Mouse (Mus musculus) forebrain, embryonic 14.5 days (tissue): ENCODE measurements around the gene Tppp3. TPM values are rescaled to one million over a fixed set of nuclear protein-coding genes. Genes with fewer than 3 reads are reported as not detected.

Experiments used
- ATAC-seq: fragments of 200-750 bp; cut with Nextera tagmentation; 2 replicates; pipeline ENCODE4 v1.8.0; 2017; ENCODE audit warnings: mild to moderate bottlenecking, moderate library complexity
- DNase-seq: peaks from one replicate; pipeline ENCODE4 v3.0.0-alpha.2; 2015; ENCODE audit warnings: low spot score
- H3K27ac ChIP-seq: fragments of 300-500 bp; sonication (generic); 2 replicates; pipeline ENCODE4 v1.5.1; 2014; ENCODE audit warnings: low read depth, mild to moderate bottlenecking, control low read depth, low read length, moderate library complexity
- H3K27me3 ChIP-seq: fragments of 300-500 bp; sonication (generic); replicated peaks from 2 replicates; pipeline ENCODE4 v1.6.1; 2014; ENCODE audit warnings: low read length, control low read depth, mixed read lengths; ENCODE audit not compliant: control insufficient read depth, insufficient read depth
- H3K36me3 ChIP-seq: fragments of 300-500 bp; sonication (generic); 2 replicates; pipeline ENCODE4 v1.6.1; 2014; ENCODE audit warnings: low read length, control low read depth; ENCODE audit not compliant: control insufficient read depth, insufficient read depth
- H3K4me1 ChIP-seq: fragments of 300-500 bp; sonication (generic); 2 replicates; pipeline ENCODE4 v1.6.1; 2014; ENCODE audit warnings: antibody characterized with exemption, low read length, control low read depth; ENCODE audit not compliant: control insufficient read depth, insufficient read depth
- H3K4me2 ChIP-seq: fragments of 300-500 bp; sonication (generic); 2 replicates; pipeline ENCODE4 v1.6.1; 2014; ENCODE audit warnings: mild to moderate bottlenecking, control low read depth, low read length
- H3K4me3 ChIP-seq: fragments of 300-500 bp; sonication (generic); 2 replicates; pipeline ENCODE4 v1.5.1; 2014; ENCODE audit warnings: low read depth, low read length, control low read depth
- H3K9ac ChIP-seq: fragments of 300-500 bp; sonication (generic); 2 replicates; pipeline ENCODE4 v1.6.1; 2014; ENCODE audit warnings: mild to moderate bottlenecking, low read length, control low read depth, moderate library complexity
- H3K9me3 ChIP-seq: fragments of 300-500 bp; sonication (generic); replicated peaks from 2 replicates; pipeline ENCODE4 v1.6.1; 2016; ENCODE audit warnings: low read length, control low read depth, mixed read lengths; ENCODE audit not compliant: control insufficient read depth
- WGBS: fragments of 180-500 bp; shearing (Covaris S2); extraction: QIAGEN DNeasy Blood & Tissue Kit; methylation state at CpG from one replicate; pipeline ENCODE4 v1.1.7; 2014; 5-methylcytosine and 5-hydroxymethylcytosine counted together
- polyA plus RNA-seq: library from polyadenylated mRNA; unstranded; fragments of >200 nt; fragmentation: Nextera tagmentation; extraction: Ambion mirVana; gene quantifications from 2 replicates; pipeline ENCODE4 v1.2.1, GENCODE M21; 2014

Gene Tppp3
- polyA plus RNA-seq, 1 experiment from 2014 or later = 49.2 TPM

DNA sequence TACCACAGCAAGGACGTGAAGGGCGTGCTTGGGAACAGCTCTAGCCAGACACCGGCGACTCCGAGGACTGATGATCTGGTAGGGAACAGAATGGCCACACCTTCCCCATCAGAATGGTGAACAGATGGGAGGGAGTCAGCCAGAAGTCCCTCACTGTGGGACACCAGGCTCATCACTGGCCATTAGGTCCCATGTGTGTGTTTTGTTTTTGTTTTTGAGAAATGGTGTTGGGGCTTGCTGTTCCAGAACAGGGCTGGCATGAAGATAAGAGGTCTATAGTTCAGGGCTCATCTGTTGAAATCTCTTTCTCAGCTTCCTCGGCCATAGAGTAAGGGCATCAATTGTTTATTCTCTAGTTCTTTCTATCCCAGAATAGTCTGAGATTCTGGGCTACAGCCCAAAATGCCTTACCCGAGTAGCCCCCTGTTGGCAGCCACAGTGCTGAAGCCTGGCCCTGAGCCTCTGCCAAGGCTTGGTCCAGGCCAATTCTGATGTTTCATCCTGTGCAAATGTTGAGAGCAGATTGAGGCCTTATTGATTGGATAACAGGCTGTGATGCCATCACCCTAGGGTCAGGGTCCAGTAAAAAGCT, 4.5 kb downstream of the Tppp3 start:
- ATAC-seq = no peak; the same call in 1 of the 2 replicates
- peaks cover 21% of the 10 kb centered on the region for H3K4me1 ChIP-seq
- H3K27me3 ChIP-seq = no peaks in the 10 kb centered on the region
- H3K27ac ChIP-seq = peak overlapping the region; percentile 31; the same call in 1 of the 2 replicates
- WGBS = 70% methylated on average over 7 of the region's 7 CpGs
- peak; percentile 87 for DNase-seq
- no peaks in the 10 kb centered on the region for H3K36me3 ChIP-seq
- no peak overlapping the region for H3K9ac ChIP-seq
- no peaks in the 10 kb centered on the region for H3K9me3 ChIP-seq
- H3K4me2 ChIP-seq = no peak overlapping the region
- no peak overlapping the region for H3K4me3 ChIP-seq

DNA sequence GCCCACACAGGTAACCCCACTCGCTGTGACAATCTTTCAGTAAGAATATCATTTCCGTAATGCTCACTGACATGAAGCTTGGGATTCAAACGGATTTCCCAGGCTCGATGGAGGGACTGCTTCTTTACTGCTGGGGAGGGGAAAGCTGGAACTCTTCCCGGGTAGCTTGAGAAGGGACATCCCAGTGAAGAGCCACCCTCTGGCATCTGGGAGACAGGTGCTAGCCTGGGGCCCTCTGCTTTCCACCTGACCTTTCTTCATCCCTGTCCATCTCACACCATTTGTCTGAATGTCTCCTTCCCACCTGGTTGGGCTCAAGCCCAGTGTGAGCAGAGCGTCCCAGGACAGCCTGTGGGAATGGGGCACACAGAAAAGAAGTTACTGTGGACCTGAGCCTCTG, 5.1 kb downstream of the Tppp3 start:
- H3K36me3 ChIP-seq = no peaks in the 10 kb centered on the region
- no peak overlapping the region for H3K4me2 ChIP-seq
- no peak for DNase-seq
- H3K27ac ChIP-seq = peak overlapping the region; percentile 15; the same call in 1 of the 2 replicates
- H3K4me1 ChIP-seq = peaks cover 19% of the 10 kb centered on the region
- H3K27me3 ChIP-seq = no peaks in the 10 kb centered on the region
- H3K9ac ChIP-seq = no peak overlapping the region
- 77% methylated on average over 6 of the region's 6 CpGs for WGBS
- ATAC-seq = no peak
- H3K9me3 ChIP-seq = no peaks in the 10 kb centered on the region
- no peak overlapping the region for H3K4me3 ChIP-seq

DNA sequence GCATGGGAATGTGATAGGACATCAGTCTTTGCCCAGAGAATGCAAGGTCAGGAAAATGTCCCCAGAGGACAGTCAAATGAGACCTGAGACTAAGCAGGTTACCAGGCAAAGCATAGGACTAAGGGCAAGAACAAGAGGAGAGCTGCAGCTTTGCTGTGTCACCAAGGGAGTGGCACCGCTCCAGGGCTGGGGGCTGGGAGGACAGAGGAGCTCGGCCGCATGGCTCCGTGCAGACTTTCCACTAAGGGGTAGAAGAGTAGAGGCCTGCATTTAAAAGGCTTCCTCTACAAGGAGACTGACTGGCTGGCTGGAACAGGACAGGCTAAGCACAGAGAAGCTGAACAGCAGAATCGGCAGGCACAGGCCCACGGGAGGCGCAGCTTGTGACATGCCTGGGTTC, 6.7 kb downstream of the Tppp3 start:
- no peaks in the 10 kb centered on the region for H3K27me3 ChIP-seq
- peaks cover 8% of the 10 kb centered on the region for H3K4me1 ChIP-seq
- no peaks in the 10 kb centered on the region for H3K36me3 ChIP-seq
- no peak for ATAC-seq
- no peaks in the 10 kb centered on the region for H3K9me3 ChIP-seq
- H3K4me2 ChIP-seq = no peak overlapping the region
- no peak overlapping the region for H3K9ac ChIP-seq
- WGBS = 83% methylated on average over 7 of the region's 7 CpGs
- no peak for DNase-seq
- H3K4me3 ChIP-seq = no peak overlapping the region
- no peak overlapping the region for H3K27ac ChIP-seq

DNA sequence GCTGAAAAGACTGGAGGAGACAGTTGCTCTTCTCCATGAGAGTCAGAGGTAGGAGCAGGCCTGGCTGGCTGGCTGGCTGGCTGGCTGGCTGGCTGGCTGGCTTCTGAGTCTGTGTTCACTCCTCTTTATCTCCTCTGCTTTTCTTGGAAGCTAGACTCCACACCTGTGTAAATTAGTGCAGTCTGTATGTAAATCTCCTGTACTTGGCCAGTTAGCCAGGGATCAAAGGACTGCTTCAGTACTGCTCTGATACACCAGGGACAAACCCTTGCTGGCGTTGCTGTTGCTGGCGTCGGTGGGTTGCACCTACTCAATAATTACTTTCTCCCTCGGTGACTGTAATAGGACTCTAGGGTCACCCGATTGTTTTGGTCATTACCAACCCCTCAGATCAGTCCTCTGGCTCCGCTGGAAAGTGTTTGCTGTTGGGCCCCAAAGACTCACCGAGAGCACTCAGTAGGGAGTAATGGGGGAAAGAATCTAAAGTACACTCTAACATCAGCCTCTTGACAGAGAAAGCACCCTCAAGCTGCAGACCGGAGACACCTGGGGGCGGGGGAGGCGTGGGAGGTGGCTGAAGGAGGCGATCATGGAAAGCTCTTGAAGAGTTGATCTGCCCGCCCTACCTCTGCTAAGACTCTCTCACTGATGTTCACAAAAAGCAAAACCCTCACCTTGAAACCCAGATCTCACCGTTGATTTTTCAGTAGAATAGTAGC, 10.1 kb downstream of the Tppp3 start:
- H3K27me3 ChIP-seq = no peaks in the 10 kb centered on the region
- DNase-seq = no peak
- no peak for ATAC-seq
- H3K4me3 ChIP-seq = no peak overlapping the region
- H3K9me3 ChIP-seq = no peaks in the 10 kb centered on the region
- H3K4me1 ChIP-seq = no peaks in the 10 kb centered on the region
- H3K4me2 ChIP-seq = no peak overlapping the region
- WGBS = 76% methylated on average over 13 of the region's 13 CpGs
- H3K27ac ChIP-seq = no peak overlapping the region
- H3K9ac ChIP-seq = no peak overlapping the region
- no peaks in the 10 kb centered on the region for H3K36me3 ChIP-seq

DNA sequence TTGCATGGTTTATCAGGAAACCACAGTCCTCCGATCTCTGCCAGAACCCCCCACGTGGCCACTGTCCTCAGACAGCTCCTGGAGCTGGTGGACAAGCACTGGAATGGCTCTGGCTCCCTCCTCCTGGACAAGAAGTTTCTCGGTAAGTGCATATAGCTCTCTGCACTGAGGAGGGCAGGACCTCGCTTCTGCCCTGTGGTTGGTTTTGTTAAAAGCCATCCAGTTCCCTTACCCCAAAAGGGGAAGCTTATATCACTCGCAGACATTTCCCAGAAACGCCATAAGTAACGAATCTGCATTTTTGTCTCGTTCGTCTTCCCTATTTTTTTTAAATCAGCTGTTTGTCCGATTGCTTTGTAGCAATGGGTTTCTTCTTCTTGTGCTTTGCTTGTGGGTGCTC, 16.1 kb downstream of the Tppp3 start:
- Histone ChIP-seq H3K4me3 (no peak overlapping the region), H3K27me3 (no peaks in the 10 kb centered on the region), H3K9ac (no peak overlapping the region), H3K4me2 (no peak overlapping the region), H3K4me1 (peaks cover 5% of the 10 kb centered on the region), H3K27ac (no peak overlapping the region), H3K36me3 (no peaks in the 10 kb centered on the region), H3K9me3 (no peaks in the 10 kb centered on the region)
- WGBS = 65% methylated on average over 10 of the region's 10 CpGs
- DNase-seq (no peak), ATAC-seq (no peak)

DNA sequence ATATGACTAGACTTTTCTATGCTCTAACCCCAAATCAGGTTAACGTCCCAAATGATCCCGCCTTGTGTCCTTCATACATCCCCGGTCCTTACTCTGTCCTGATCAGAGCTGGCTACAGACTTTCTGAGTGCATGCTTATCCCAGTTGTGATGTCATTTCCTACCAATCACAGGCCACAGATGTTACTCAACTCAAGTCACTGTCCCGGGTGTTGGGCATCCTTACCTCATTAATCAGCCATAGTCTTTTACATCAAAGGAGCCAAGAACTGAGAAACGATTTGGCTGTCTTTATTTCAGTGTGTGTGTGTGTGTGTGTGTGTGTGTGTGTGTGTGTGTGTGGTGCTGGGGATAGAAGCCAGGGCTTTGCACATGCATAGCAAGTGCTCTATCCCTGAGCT, 17.2 kb downstream of the Tppp3 start:
- peaks cover 5% of the 10 kb centered on the region for H3K4me1 ChIP-seq
- H3K9me3 ChIP-seq = no peaks in the 10 kb centered on the region
- no peaks in the 10 kb centered on the region for H3K36me3 ChIP-seq
- WGBS = 65% methylated on average over 5 of the region's 5 CpGs
- no peak overlapping the region for H3K4me3 ChIP-seq
- no peak overlapping the region for H3K4me2 ChIP-seq
- H3K27me3 ChIP-seq = no peaks in the 10 kb centered on the region
- no peak overlapping the region for H3K9ac ChIP-seq
- ATAC-seq (no peak), DNase-seq (no peak)
- H3K27ac ChIP-seq = no peak overlapping the region

DNA sequence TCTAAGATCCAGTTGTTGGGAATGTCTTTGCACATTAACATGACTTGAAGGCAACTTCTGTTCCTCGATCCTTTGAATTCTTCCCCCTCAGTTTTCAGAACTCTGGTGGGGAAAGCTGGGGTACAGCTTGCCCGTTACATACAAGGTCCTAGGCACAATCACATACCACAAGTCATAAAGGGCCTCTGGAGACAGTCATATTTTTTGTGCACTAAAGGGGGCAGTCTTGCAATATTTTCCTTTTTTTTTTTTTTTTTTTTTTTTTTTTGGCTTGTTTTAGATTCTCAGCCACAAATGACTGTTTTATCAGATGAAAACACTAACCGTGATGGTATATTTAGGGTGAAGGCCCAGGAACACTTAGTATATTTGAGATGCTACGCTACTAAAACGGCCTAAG, 18.0 kb downstream of the Tppp3 start:
- no peak for ATAC-seq
- H3K4me3 ChIP-seq = no peak overlapping the region
- H3K36me3 ChIP-seq = no peaks in the 10 kb centered on the region
- 86% methylated on average over 5 of the region's 5 CpGs for WGBS
- H3K9ac ChIP-seq = no peak overlapping the region
- DNase-seq = no peak
- no peaks in the 10 kb centered on the region for H3K27me3 ChIP-seq
- H3K4me2 ChIP-seq = no peak overlapping the region
- peaks cover 5% of the 10 kb centered on the region for H3K4me1 ChIP-seq
- no peaks in the 10 kb centered on the region for H3K9me3 ChIP-seq
- H3K27ac ChIP-seq = no peak overlapping the region

DNA sequence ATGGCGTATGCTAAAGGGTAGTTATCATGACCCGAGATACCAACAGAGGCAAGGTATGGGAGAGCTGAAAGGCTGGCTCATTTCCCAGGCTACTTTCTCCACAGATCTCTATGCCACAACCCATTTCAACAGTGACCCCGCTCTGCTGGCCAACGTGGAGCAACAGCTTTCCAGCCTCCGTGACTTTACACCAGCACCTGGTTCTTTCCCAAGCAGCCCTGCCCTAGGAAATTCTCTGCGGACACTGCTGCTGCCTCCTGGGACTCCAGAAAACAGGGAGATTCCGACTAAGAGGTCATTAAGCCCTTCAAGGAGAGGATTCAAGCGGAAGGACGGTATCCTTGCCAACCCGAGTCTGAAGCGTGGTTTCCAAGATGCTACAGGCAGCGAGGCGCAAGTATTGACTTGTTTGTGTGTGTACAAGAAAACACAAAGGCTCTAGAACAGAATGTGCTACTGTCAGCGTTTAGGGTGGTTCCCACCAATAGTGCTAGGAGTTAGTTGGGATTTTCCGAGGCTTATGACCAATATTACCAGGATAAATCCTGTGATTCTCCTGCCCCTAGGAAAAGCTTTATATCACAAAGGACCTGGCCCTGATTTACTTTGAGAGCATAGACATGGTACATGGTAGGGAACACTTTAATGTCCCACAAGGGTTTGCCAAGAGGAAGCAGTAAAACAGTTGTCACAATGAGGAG, 19.3 kb downstream of the Tppp3 start:
- H3K4me2 ChIP-seq = no peak overlapping the region
- DNase-seq (no peak), ATAC-seq (no peak)
- H3K4me3 ChIP-seq = no peak overlapping the region
- H3K36me3 ChIP-seq = no peaks in the 10 kb centered on the region
- 39% methylated on average over 15 of the region's 15 CpGs for WGBS
- peaks cover 5% of the 10 kb centered on the region for H3K4me1 ChIP-seq
- H3K27me3 ChIP-seq = no peaks in the 10 kb centered on the region
- H3K9me3 ChIP-seq = no peaks in the 10 kb centered on the region
- H3K9ac ChIP-seq = peak overlapping the region; percentile 21; the same call in 1 of the 2 replicates
- no peak overlapping the region for H3K27ac ChIP-seq

DNA sequence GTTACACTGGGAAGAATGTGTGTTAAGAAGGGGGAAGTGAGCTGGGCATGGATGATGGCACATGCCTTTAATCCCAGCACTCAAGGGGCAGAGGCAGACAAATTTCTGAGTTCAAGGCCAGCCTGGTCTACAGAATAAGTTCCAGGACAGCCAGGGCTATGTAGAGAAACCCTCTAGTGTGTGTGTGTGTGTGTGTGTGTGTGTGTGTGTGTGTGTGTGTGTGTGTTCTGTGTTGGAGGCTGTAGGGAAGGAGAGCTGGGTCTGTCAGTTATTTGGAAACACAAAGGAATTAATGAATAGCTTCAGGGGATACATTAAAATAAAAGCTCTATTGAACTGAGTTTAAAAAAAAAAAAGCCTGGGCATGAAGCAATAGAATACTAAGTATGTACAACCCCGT, 20.3 kb downstream of the Tppp3 start:
- no peaks in the 10 kb centered on the region for H3K27me3 ChIP-seq
- no peak overlapping the region for H3K27ac ChIP-seq
- no peaks in the 10 kb centered on the region for H3K9me3 ChIP-seq
- 6% methylated on average over 1 of the region's 1 CpGs for WGBS
- no peak overlapping the region for H3K4me3 ChIP-seq
- H3K9ac ChIP-seq = no peak overlapping the region
- H3K36me3 ChIP-seq = no peaks in the 10 kb centered on the region
- ATAC-seq (peak; percentile 55), DNase-seq (no peak)
- H3K4me2 ChIP-seq = no peak overlapping the region
- H3K4me1 ChIP-seq = peaks cover 7% of the 10 kb centered on the region
